Mouse (Mus musculus): ENCODE results near the gene Itga2b. TPM values are rescaled to one million over a fixed set of nuclear protein-coding genes. Genes with fewer than 3 reads are reported as not detected.

The Itga2b gene
- not detected for polyA plus RNA-seq (2014; fragmentation: Illumina TruSeq; extraction: RNeasy Lipid Tissue Mini Kit (QIAGEN cat#74804))

DNA sequence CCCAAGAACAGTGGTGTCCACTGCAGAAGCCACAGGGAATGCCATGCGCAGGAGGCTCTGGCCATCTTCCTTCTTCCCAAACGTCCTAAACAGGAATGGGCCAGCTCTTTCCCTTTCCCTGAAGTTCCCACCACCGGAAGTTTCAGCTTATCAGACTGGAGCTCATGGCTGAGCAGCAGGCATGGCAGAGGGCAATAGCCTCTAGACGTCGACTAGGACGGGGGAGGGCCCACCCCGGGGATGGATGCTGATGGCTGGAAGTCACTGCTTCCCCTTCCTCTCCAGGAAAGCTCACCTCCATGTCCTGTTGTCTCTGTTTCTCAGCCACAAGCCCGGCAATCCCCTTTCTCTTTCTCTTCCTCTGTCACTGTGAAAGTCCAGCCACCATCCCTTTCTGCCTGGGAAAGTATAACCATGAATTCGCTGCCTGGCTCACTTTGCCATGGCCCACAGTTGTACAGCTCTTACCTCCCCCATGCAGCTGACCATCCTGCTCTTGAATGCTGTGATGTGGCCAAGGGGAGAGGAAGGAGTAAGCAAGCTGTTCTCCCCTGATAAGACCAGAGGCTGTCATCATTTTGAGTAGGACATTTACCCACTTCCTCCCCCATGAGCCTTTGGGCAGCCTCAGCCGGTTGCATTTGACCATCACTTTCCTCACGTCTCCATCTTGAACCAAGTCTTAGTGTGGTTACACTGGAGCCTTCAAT is at the start of gene Itga2b:
Gene Itga2b (minus strand): TSS at position 475 of the 710 bp plus-strand sequence.

DNA sequence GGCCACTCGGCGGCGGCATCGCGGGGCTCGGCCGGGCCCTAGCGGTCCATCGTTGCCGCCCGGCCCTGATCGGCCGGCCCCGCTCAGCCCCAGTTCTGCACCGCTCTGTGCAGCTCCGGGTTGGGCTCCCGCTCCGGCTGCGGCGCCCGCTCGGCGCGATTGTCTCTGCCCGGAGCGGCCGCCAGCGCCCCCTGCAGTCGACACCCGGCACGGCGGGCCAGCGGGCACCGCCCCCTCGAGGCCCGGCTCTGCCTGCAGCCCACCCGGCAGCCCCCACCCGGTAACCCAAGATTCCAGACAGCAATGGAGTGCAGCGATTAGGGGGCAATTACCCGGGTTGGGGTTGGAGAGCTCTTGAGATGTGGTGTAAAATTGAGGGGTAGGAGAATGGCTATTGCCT is 22.4 kb downstream of the Itga2b start, which contains the start of gene Fam171a2:
Gene Fam171a2 (minus strand): TSS at position 186 of the 400 bp plus-strand sequence.

DNA sequence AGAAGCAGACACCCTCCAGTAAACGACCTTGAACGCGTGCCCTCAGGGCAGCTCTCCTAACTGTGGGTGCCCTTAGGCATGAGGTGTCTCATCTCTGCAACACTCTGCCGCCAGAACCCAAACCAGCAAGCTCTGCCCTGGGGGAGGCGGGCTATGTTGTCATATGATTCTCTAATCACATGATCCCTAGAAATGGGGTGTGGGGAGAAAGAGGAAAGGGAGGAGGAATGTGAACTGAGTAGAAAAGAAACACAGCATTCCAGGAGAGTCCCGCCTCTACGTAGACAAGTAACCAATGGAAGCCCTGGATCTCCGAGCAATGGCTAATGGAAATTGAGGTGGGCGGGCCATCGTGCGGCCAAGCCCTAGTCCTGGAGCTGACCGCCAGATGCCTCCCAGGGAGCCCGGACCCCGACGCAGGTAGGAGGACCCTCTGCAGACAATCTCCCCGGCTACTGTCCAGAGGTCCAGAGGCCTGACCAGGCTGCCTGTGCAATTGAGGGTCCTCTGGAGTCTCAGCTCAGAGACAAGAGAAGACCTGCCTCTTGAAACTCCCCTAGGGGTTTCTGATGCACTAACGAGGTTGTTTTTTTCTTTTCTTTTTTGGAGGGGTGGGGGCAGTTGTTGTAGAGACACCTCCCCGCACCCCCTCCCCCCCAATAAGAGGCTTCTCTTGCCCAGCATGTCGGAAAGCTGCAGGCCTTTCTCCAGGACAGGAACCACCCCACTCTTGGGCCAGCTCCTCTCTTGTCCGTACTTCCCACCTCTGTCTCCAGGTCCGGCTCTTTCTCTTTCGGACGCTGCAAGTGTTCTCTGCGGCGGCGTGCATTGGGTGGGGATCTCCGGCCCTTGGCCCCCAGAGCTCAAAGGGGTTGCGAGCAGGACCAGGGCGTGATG is 39.6 kb downstream of the Itga2b start, which contains the start of gene Grn:
Gene Grn (plus strand): TSS at position 195 of the 897 bp plus-strand sequence.

DNA sequence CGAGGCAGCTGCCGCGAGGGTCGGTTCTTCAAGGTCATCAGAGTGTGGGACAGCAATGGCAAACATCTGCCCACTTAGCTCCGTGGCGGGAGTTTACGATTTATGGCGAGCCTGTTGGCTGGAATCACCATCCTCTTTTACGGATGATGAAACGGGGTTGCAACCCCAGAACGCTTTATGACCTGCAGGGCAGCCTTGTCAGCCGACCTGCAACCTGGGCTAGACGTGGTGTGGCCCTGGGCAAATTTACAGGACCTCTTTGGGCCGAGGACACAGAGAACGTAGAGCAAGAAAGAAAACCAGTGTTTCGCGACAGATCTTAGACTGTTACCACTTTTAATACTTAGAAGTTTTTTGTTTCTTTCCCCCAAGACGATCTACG is 62.1 kb downstream of the Itga2b start, which contains the start of gene Slc25a39:
Gene Slc25a39 (minus strand): TSS at position 113 of the 382 bp plus-strand sequence.

Other genes starting within 250 kb of the Itga2b start
- 1.00 TPM for gene Hdac5, start 240.0 kb downstream of the Itga2b start, polyA plus RNA-seq (2014; fragmentation: Illumina TruSeq; extraction: RNeasy Lipid Tissue Mini Kit (QIAGEN cat#74804))
- not detected for gene BC030867, start 221.2 kb downstream of the Itga2b start, polyA plus RNA-seq (2014; fragmentation: Illumina TruSeq; extraction: RNeasy Lipid Tissue Mini Kit (QIAGEN cat#74804))
- not detected for gene Asb16, start 201.4 kb downstream of the Itga2b start, polyA plus RNA-seq (2014; fragmentation: Illumina TruSeq; extraction: RNeasy Lipid Tissue Mini Kit (QIAGEN cat#74804))
- gene Tmub2, start 185.2 kb downstream of the Itga2b start, polyA plus RNA-seq (2014; fragmentation: Illumina TruSeq; extraction: RNeasy Lipid Tissue Mini Kit (QIAGEN cat#74804)), result 3.6 TPM
- gene Atxn7l3, start 173.5 kb downstream of the Itga2b start, polyA plus RNA-seq (2014; fragmentation: Illumina TruSeq; extraction: RNeasy Lipid Tissue Mini Kit (QIAGEN cat#74804)), result 8.8 TPM
- 54.4 TPM for gene Ubtf, start 150.4 kb downstream of the Itga2b start, polyA plus RNA-seq (2014; fragmentation: Illumina TruSeq; extraction: RNeasy Lipid Tissue Mini Kit (QIAGEN cat#74804))
- gene Slc4a1, start 103.9 kb downstream of the Itga2b start, polyA plus RNA-seq (2014; fragmentation: Illumina TruSeq; extraction: RNeasy Lipid Tissue Mini Kit (QIAGEN cat#74804)), result not detected
- gene Rundc3a, start 76.7 kb downstream of the Itga2b start, polyA plus RNA-seq (2014; fragmentation: Illumina TruSeq; extraction: RNeasy Lipid Tissue Mini Kit (QIAGEN cat#74804)), result not detected
- gene Slc25a39, start 62.2 kb downstream of the Itga2b start, polyA plus RNA-seq (2014; fragmentation: Illumina TruSeq; extraction: RNeasy Lipid Tissue Mini Kit (QIAGEN cat#74804)), result 2.3 TPM
- gene Grn, start 39.8 kb downstream of the Itga2b start, polyA plus RNA-seq (2014; fragmentation: Illumina TruSeq; extraction: RNeasy Lipid Tissue Mini Kit (QIAGEN cat#74804)), result 10.5 TPM
- not detected for gene Fam171a2, start 22.4 kb downstream of the Itga2b start, polyA plus RNA-seq (2014; fragmentation: Illumina TruSeq; extraction: RNeasy Lipid Tissue Mini Kit (QIAGEN cat#74804))
- 27.2 TPM for gene Gpatch8, start 86.3 kb upstream of the Itga2b start, polyA plus RNA-seq (2014; fragmentation: Illumina TruSeq; extraction: RNeasy Lipid Tissue Mini Kit (QIAGEN cat#74804))
- gene Gm11627, start 109.3 kb upstream of the Itga2b start, polyA plus RNA-seq (2014; fragmentation: Illumina TruSeq; extraction: RNeasy Lipid Tissue Mini Kit (QIAGEN cat#74804)), result 3.2 TPM
- 7.6 TPM for gene Fzd2, start 134.3 kb upstream of the Itga2b start, polyA plus RNA-seq (2014; fragmentation: Illumina TruSeq; extraction: RNeasy Lipid Tissue Mini Kit (QIAGEN cat#74804))
- not detected for gene Meioc, start 193.6 kb upstream of the Itga2b start, polyA plus RNA-seq (2014; fragmentation: Illumina TruSeq; extraction: RNeasy Lipid Tissue Mini Kit (QIAGEN cat#74804))
- 58.4 TPM for gene Ccdc43, start 227.7 kb upstream of the Itga2b start, polyA plus RNA-seq (2014; fragmentation: Illumina TruSeq; extraction: RNeasy Lipid Tissue Mini Kit (QIAGEN cat#74804))